In the genomic region with DNA sequence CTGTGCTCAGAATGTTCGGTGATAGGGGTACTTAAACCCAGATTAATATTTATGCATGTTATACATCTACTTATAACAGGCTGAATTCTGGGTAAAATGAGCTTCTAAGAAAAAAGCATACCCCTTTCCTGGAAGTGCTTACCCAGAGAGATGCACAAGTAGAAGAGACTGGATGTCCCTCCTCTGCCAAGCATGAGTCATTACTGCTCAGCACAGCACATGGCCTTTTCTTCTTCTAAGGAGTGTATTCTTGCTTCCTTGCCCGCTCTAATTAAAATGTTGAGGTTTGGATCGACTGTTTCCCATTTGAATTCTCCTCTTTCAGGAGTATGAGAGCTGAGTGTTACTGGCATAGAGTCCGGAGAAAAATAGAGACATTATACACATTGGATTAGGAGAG, we compare ENCODE assay signal across 19 mouse cellular contexts. TPM values are rescaled to one million over a fixed set of nuclear protein-coding genes. Genes with fewer than 3 reads are reported as not detected.
A peak's percentile ranks its signal among the peaks of the same experiment; 100 is the strongest.
DNase-seq lines count a peak whose midpoint lies in the region.
"Had no signal": no experiment of that assay in that cellular context is flagged by ENCODE, and none has a peak within 500 bp of the region (broad histone marks: within the 10 kb centered on the region; RNA-seq: fewer than 3 reads in every experiment).

No protein-coding gene starts in this region.

- peak; percentile 27 to 65 for DNase-seq in layer of hippocampus, adult 18-20 months (ENCODE audit: low spot score in 2 of 2)
- no peak for DNase-seq in layer of hippocampus, postnatal 10 days (ENCODE audit: low spot score in 2 of 2)
- peak; percentile 77 for DNase-seq in right cerebral cortex, adult 18-20 months
- DNase-seq in right cerebral cortex, postnatal 4 days, result no peak
- DNase-seq in brain, adult 2 months (ENCODE audit: low read depth, low spot score), result peak; percentile 89
- DNase-seq in adrenal gland, adult (ENCODE audit: inconsistent age in 2 of 2, low spot score in 1 of 2), result no peak
- no peak for DNase-seq in neural tube, embryonic 10.5 days (ENCODE audit: extremely low spot score, low spot score)
- DNase-seq: adrenal gland, postnatal 25 days; cerebellum, postnatal 36 days; gastrocnemius, adult 2 months; heart, postnatal 10 days; kidney, adult 18-20 months; kidney, postnatal 25 days; liver; lung, adult 2 months; lung, postnatal 10 days; thymus, postnatal 4 days had no signal

RNA-seq across cellular contexts. Expression of a gene that starts 3.1 kb away (rescaled TPM):
- 100 to 1,000 TPM; 306 to 313 TPM for total RNA-seq in layer of hippocampus, adult 18-20 months (2021)
- 100 to 1,000 TPM; 299 to 300 TPM for total RNA-seq in layer of hippocampus, postnatal 10 days (2021)
- total RNA-seq: CH12.LX; megakaryocyte-erythroid progenitor cell, adult 5-6 weeks had no signal

Comparison
In these comparisons a context has a peak if more than half of its experiments do, and no peak if none do; other contexts are left out.
1. DNase-seq: peak in layer of hippocampus, adult 18-20 months (2 of 2), right cerebral cortex, adult 18-20 months (single experiment) and brain, adult 2 months (single experiment); none in layer of hippocampus, postnatal 10 days (0 of 2), right cerebral cortex, postnatal 4 days (single experiment), adrenal gland, adult (0 of 2) and neural tube, embryonic 10.5 days (single experiment).